Mouse (Mus musculus) ovary, adult 18-20 months (tissue): ENCODE data around the gene Csnka2ip.

Experiments
- DNase-seq: peaks from one replicate; pipeline ENCODE4 v3.0.0; 2022; ENCODE audit warnings: low spot score, mixed read lengths

The Csnka2ip gene

GRCm38 (mm10) chr16:64602308-64602707, at the start of gene Csnka2ip:
Gene Csnka2ip (minus strand): TSS chr16:64602408.
- no peak for DNase-seq

- no peak for DNase-seq
Observed at GRCm38 (mm10) chr16:64649594-64650290, 47.5 kb upstream of the Csnka2ip start.

- DNase-seq, result no peak
Observed at GRCm38 (mm10) chr16:64647771-64648170, 45.6 kb upstream of the Csnka2ip start.

GRCm38 (mm10) chr16:64635110-64635509, 32.9 kb upstream of the Csnka2ip start:
- no peak for DNase-seq

- DNase-seq, result no peak
Observed at GRCm38 (mm10) chr16:64620116-64620515, 17.9 kb upstream of the Csnka2ip start.

- no peak for DNase-seq
Observed at GRCm38 (mm10) chr16:64614648-64615047, 12.4 kb upstream of the Csnka2ip start.

- DNase-seq, result no peak
Observed at GRCm38 (mm10) chr16:64607793-64608192, 5.6 kb upstream of the Csnka2ip start.

GRCm38 (mm10) chr16:64586825-64587224, 15.4 kb downstream of the Csnka2ip start:
- no peak for DNase-seq

GRCm38 (mm10) chr16:64586262-64586619, 16.0 kb downstream of the Csnka2ip start:
- DNase-seq, result no peak

- DNase-seq, result no peak
Observed at GRCm38 (mm10) chr16:64585599-64586261, 16.5 kb downstream of the Csnka2ip start.

GRCm38 (mm10) chr16:64584591-64584990, 17.6 kb downstream of the Csnka2ip start:
- peak; percentile 58 for DNase-seq

- DNase-seq, result no peak
Observed at GRCm38 (mm10) chr16:64583406-64583805, 18.8 kb downstream of the Csnka2ip start.

GRCm38 (mm10) chr16:64569496-64569895, 32.7 kb downstream of the Csnka2ip start:
- DNase-seq, result peak; percentile 48

- DNase-seq, result no peak
Observed at GRCm38 (mm10) chr16:64563081-64563480, 39.1 kb downstream of the Csnka2ip start.

- no peak for DNase-seq
Observed at GRCm38 (mm10) chr16:64558518-64558917, 43.7 kb downstream of the Csnka2ip start.

- no peak for DNase-seq
Observed at GRCm38 (mm10) chr16:64526883-64527282, 75.3 kb downstream of the Csnka2ip start.

GRCm38 (mm10) chr16:64524051-64524645, 78.1 kb downstream of the Csnka2ip start:
- DNase-seq, result no peak

GRCm38 (mm10) chr16:64513423-64513822, 88.8 kb downstream of the Csnka2ip start:
- DNase-seq, result no peak
